Mouse (Mus musculus): Measurements from ENCODE around the gene Efnb1. TPM values are rescaled to one million over a fixed set of nuclear protein-coding genes. Genes with fewer than 3 reads are reported as not detected.

Efnb1 gene
- polyA plus RNA-seq, 1 experiment from 2014 or later = 72.2 TPM

- ATAC-seq (ENCODE audit: low FRiP score) = no peak
- 86% methylated on average over 2 of the region's 2 CpGs for WGBS
- Histone ChIP-seq H3K4me3 (no peak overlapping the region), H3K36me3 (no peaks in the 10 kb centered on the region), H3K4me2 (replicated peaks) (no peak overlapping the region), H3K27ac (no peak overlapping the region), H3K27me3 (peaks cover 46% of the 10 kb centered on the region), H3K9ac (no peak overlapping the region), H3K4me1 (no peaks in the 10 kb centered on the region), H3K9me3 (replicated peaks) (no peaks in the 10 kb centered on the region)
Measured at GRCm38 (mm10) chrX:99164111-99164510, 28.2 kb downstream of the Efnb1 start.

- Histone ChIP-seq H3K4me2 (replicated peaks) (no peak overlapping the region), H3K4me3 (no peak overlapping the region), H3K36me3 (no peaks in the 10 kb centered on the region), H3K9ac (no peak overlapping the region), H3K9me3 (replicated peaks) (no peaks in the 10 kb centered on the region), H3K27ac (no peak overlapping the region), H3K27me3 (peaks cover 43% of the 10 kb centered on the region), H3K4me1 (no peaks in the 10 kb centered on the region)
- 69% methylated on average over 4 of the region's 4 CpGs for WGBS
- no peak for ATAC-seq (ENCODE audit: low FRiP score)
Measured at GRCm38 (mm10) chrX:99164855-99165368, 29.0 kb downstream of the Efnb1 start.

- H3K9ac ChIP-seq = no peak overlapping the region
- no peak overlapping the region for H3K4me2 ChIP-seq (replicated peaks)
- H3K4me1 ChIP-seq = no peaks in the 10 kb centered on the region
- no peak overlapping the region for H3K27ac ChIP-seq
- WGBS = 65% methylated on average over 1 of the region's 1 CpGs
- no peaks in the 10 kb centered on the region for H3K36me3 ChIP-seq
- H3K9me3 ChIP-seq (replicated peaks) = no peaks in the 10 kb centered on the region
- no peak overlapping the region for H3K4me3 ChIP-seq
- no peak for ATAC-seq (ENCODE audit: low FRiP score)
- H3K27me3 ChIP-seq = peaks cover 53% of the 10 kb centered on the region
Measured at GRCm38 (mm10) chrX:99167014-99167413, 31.1 kb downstream of the Efnb1 start.

- no peaks in the 10 kb centered on the region for H3K36me3 ChIP-seq
- H3K9me3 ChIP-seq (replicated peaks) = no peaks in the 10 kb centered on the region
- 65% methylated on average over 7 of the region's 7 CpGs for WGBS
- H3K9ac ChIP-seq = no peak overlapping the region
- peaks cover 51% of the 10 kb centered on the region for H3K27me3 ChIP-seq
- H3K4me3 ChIP-seq = no peak overlapping the region
- no peaks in the 10 kb centered on the region for H3K4me1 ChIP-seq
- no peak for ATAC-seq (ENCODE audit: low FRiP score)
- no peak overlapping the region for H3K4me2 ChIP-seq (replicated peaks)
- H3K27ac ChIP-seq = no peak overlapping the region
Measured at GRCm38 (mm10) chrX:99167550-99167949, 31.6 kb downstream of the Efnb1 start.

GRCm38 (mm10) chrX:99172301-99172700 is 36.4 kb downstream of the Efnb1 start:
- no peaks in the 10 kb centered on the region for H3K9me3 ChIP-seq (replicated peaks)
- no peaks in the 10 kb centered on the region for H3K4me1 ChIP-seq
- H3K9ac ChIP-seq = no peak overlapping the region
- H3K4me3 ChIP-seq = no peak overlapping the region
- WGBS = 54% methylated on average over 5 of the region's 5 CpGs
- no peak overlapping the region for H3K27ac ChIP-seq
- no peaks in the 10 kb centered on the region for H3K36me3 ChIP-seq
- ATAC-seq (ENCODE audit: low FRiP score) = no peak
- H3K27me3 ChIP-seq = peaks cover 50% of the 10 kb centered on the region; the same call in 1 of the 2 replicates
- no peak overlapping the region for H3K4me2 ChIP-seq (replicated peaks)

GRCm38 (mm10) chrX:99185081-99185596 is 49.2 kb downstream of the Efnb1 start:
- H3K9me3 ChIP-seq (replicated peaks) = no peaks in the 10 kb centered on the region
- no peak overlapping the region for H3K9ac ChIP-seq
- WGBS = 52% methylated on average over 9 of the region's 9 CpGs
- H3K36me3 ChIP-seq = no peaks in the 10 kb centered on the region
- peaks cover 71% of the 10 kb centered on the region for H3K27me3 ChIP-seq
- H3K4me1 ChIP-seq = peaks cover 6% of the 10 kb centered on the region; the same call in 1 of the 2 replicates
- no peak overlapping the region for H3K4me2 ChIP-seq (replicated peaks)
- no peak overlapping the region for H3K27ac ChIP-seq
- H3K4me3 ChIP-seq = no peak overlapping the region
- ATAC-seq (ENCODE audit: low FRiP score) = peak; percentile 67

- H3K27me3 ChIP-seq = peaks cover 73% of the 10 kb centered on the region
- 43% methylated on average over 10 of the region's 10 CpGs for WGBS
- no peaks in the 10 kb centered on the region for H3K36me3 ChIP-seq
- no peak overlapping the region for H3K27ac ChIP-seq
- no peak overlapping the region for H3K9ac ChIP-seq
- no peak overlapping the region for H3K4me2 ChIP-seq (replicated peaks)
- peak; percentile 63 for ATAC-seq (ENCODE audit: low FRiP score)
- no peak overlapping the region for H3K4me3 ChIP-seq
- H3K9me3 ChIP-seq (replicated peaks) = no peaks in the 10 kb centered on the region
- peaks cover 6% of the 10 kb centered on the region; the same call in 1 of the 2 replicates for H3K4me1 ChIP-seq
Measured at GRCm38 (mm10) chrX:99186497-99187435, 50.8 kb downstream of the Efnb1 start.

GRCm38 (mm10) chrX:99191441-99192087 is 55.6 kb downstream of the Efnb1 start:
- H3K9me3 ChIP-seq (replicated peaks) = no peaks in the 10 kb centered on the region
- peaks cover 4% of the 10 kb centered on the region; the same call in 1 of the 2 replicates for H3K4me1 ChIP-seq
- no peak overlapping the region for H3K4me2 ChIP-seq (replicated peaks)
- H3K4me3 ChIP-seq = no peak overlapping the region
- WGBS = 74% methylated on average over 10 of the region's 10 CpGs
- no peaks in the 10 kb centered on the region for H3K36me3 ChIP-seq
- no peak overlapping the region for H3K27ac ChIP-seq
- no peak overlapping the region for H3K9ac ChIP-seq
- ATAC-seq (ENCODE audit: low FRiP score) = no peak
- H3K27me3 ChIP-seq = peaks cover 74% of the 10 kb centered on the region

- Histone ChIP-seq H3K4me1 (peaks cover 26% of the 10 kb centered on the region), H3K36me3 (no peaks in the 10 kb centered on the region), H3K27me3 (peaks cover 62% of the 10 kb centered on the region), H3K27ac (no peak overlapping the region), H3K9ac (no peak overlapping the region), H3K4me2 (replicated peaks) (no peak overlapping the region), H3K9me3 (replicated peaks) (no peaks in the 10 kb centered on the region), H3K4me3 (no peak overlapping the region)
- no peak for ATAC-seq (ENCODE audit: low FRiP score)
- 31% methylated on average over 9 of the region's 9 CpGs for WGBS
Measured at GRCm38 (mm10) chrX:99196910-99197309, 61.0 kb downstream of the Efnb1 start.

GRCm38 (mm10) chrX:99198532-99198931 is 62.6 kb downstream of the Efnb1 start:
- ATAC-seq (ENCODE audit: low FRiP score) = peak; percentile 64
- Histone ChIP-seq H3K4me2 (replicated peaks) (peak overlapping the region; percentile 35), H3K27ac (peak overlapping the region; percentile 90), H3K27me3 (peaks cover 54% of the 10 kb centered on the region), H3K4me1 (peaks cover 26% of the 10 kb centered on the region), H3K9ac (no peak overlapping the region), H3K4me3 (no peak overlapping the region), H3K36me3 (no peaks in the 10 kb centered on the region), H3K9me3 (replicated peaks) (no peaks in the 10 kb centered on the region)
- 42% methylated on average over 5 of the region's 9 CpGs for WGBS
